Mouse (Mus musculus) brain, embryonic 14.5 days (tissue): Measurements from ENCODE around the gene 5730522E02Rik. TPM values are rescaled to one million over a fixed set of nuclear protein-coding genes. Genes with fewer than 3 reads are reported as not detected.
A peak's percentile ranks its signal among the peaks of the same experiment; 100 is the strongest.

Source experiments
- DNase-seq: peaks from one replicate; pipeline ENCODE4 v3.0.0-alpha.2; 2011; ENCODE audit warnings: low read depth
- CTCF ChIP-seq: fragments of 200-500 bp; IDR thresholded peaks from 2 replicates; pipeline ENCODE4 v1.5.1; 2012; ENCODE audit warnings: inconsistent platforms, mild to moderate bottlenecking, moderate library complexity, borderline replicate concordance; ENCODE audit not compliant: insufficient read depth, insufficient read length; ENCODE audit errors: extremely low read depth
- POLR2A ChIP-seq: fragments of 200-500 bp; IDR thresholded peaks from 2 replicates; pipeline ENCODE4 v1.6.1; 2012; ENCODE audit warnings: mild to moderate bottlenecking, inconsistent platforms, borderline replicate concordance; ENCODE audit not compliant: poor library complexity, insufficient read depth, insufficient read length, severe bottlenecking; ENCODE audit errors: extremely low read depth
- polyA plus RNA-seq: library from polyadenylated mRNA; depleted of rRNA; stranded (reverse); fragments of >200 nt; gene quantifications from 2 replicates; pipeline ENCODE4 v1.2.3, GENCODE M21; 2012; rRNA removed

The 5730522E02Rik gene
- polyA plus RNA-seq, 1 experiment = 11.8 TPM

DNA sequence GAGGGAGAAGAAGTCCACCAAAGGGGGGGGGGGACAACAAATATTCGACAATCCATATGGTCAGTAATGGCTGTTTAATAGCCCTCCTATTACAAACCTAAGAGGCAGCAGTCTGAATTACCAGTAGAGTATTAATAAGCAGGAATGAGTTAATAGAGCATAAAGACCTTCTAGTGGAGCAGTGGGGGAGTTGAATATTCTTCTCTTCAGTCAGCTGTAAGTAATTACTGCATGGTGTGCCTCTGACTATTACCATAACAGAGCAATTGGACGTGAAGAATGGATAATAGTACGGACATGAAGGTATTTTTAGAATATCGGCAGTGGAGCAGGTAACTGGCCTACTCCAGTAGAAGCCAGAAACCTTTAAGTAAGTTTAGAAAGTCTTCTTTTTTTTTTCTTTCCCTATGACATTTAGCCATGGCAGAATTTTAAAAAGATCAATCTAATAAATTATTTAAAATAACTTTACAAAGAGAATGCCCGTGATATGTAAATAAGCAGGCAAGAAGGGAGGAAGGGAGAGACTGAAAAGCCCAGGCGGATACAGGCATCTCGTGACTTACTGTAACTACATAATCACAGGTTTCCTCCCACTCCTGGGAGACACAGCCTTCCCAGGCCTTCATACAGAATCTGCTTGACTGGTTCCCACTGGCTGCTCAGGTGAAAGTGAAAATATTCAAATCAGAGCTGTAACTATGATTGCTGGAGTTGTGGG lies 637.0 kb downstream of the 5730522E02Rik start:
- no peak for TF ChIP-seq CTCF
- no peak for TF ChIP-seq POLR2A
- peak; percentile 60 for DNase-seq

- no peak for DNase-seq
Observed at GRCm38 (mm10) chr11:25571396-25571795, 639.2 kb downstream of the 5730522E02Rik start.

More at GRCm38 (mm10) chr11:25571396-25571795, 639.2 kb downstream of the 5730522E02Rik start:
- TF ChIP-seq CTCF = no peak
- TF ChIP-seq POLR2A = no peak

Other genes with a start within 250 kb of the 5730522E02Rik start
- gene Fancl, start 175.4 kb upstream of the 5730522E02Rik start, polyA plus RNA-seq = 9.1 and 10.3 TPM in 2 replicates